Mouse (Mus musculus) intestine, embryonic 16.5 days (tissue): ENCODE measurements around the gene Rbpjl. TPM values are rescaled to one million over a fixed set of nuclear protein-coding genes. Genes with fewer than 3 reads are reported as not detected.

Experiments
- ATAC-seq: fragments of 200-750 bp; cut with Nextera tagmentation; 2 replicates; pipeline ENCODE4 v1.8.0; 2017; ENCODE audit warnings: moderate TSS enrichment, moderate library complexity
- H3K27ac ChIP-seq: fragments of 300-500 bp; sonication (generic); 2 replicates; pipeline ENCODE4 v1.5.1; 2014; ENCODE audit warnings: mild to moderate bottlenecking, low read length
- H3K27me3 ChIP-seq: fragments of 300-500 bp; sonication (generic); replicated peaks from 2 replicates; pipeline ENCODE4 v1.6.1; 2014; ENCODE audit warnings: low read length, control low read depth, mixed read lengths; ENCODE audit not compliant: control insufficient read depth, insufficient read depth
- H3K36me3 ChIP-seq: fragments of 300-500 bp; sonication (generic); 2 replicates; pipeline ENCODE4 v1.6.1; 2014; ENCODE audit warnings: low read length, control low read depth; ENCODE audit not compliant: control insufficient read depth, insufficient read depth
- H3K4me1 ChIP-seq: fragments of 300-500 bp; sonication (generic); 2 replicates; pipeline ENCODE4 v1.6.1; 2014; ENCODE audit warnings: low read length, control low read depth, mixed read lengths; ENCODE audit not compliant: control insufficient read depth, insufficient read depth
- H3K4me2 ChIP-seq: fragments of 300-500 bp; sonication (generic); 2 replicates; pipeline ENCODE4 v1.6.1; 2014; ENCODE audit warnings: low read depth, low read length, control low read depth
- H3K4me3 ChIP-seq: fragments of 300-500 bp; sonication (generic); 2 replicates; pipeline ENCODE4 v1.5.1; 2014; ENCODE audit warnings: mild to moderate bottlenecking, low read length
- H3K9ac ChIP-seq: fragments of 300-500 bp; sonication (generic); 2 replicates; pipeline ENCODE4 v1.6.1; 2014; ENCODE audit warnings: low read depth, low read length
- H3K9me3 ChIP-seq: fragments of 300-500 bp; sonication (generic); 2 replicates; pipeline ENCODE4 v1.6.1; 2016; ENCODE audit warnings: low read length, control low read depth; ENCODE audit not compliant: control insufficient read depth
- WGBS: fragments of 180-500 bp; shearing (Covaris S2); extraction: QIAGEN DNeasy Blood & Tissue Kit; methylation state at CpG from one replicate; pipeline ENCODE4 v1.1.7; 2014; 5-methylcytosine and 5-hydroxymethylcytosine counted together
- polyA plus RNA-seq: library from polyadenylated mRNA; unstranded; fragments of >200 nt; fragmentation: Nextera tagmentation; extraction: Ambion mirVana; gene quantifications from 2 replicates; pipeline ENCODE4 v1.2.1, GENCODE M21; 2015

Gene Rbpjl
- polyA plus RNA-seq, 1 experiment from 2014 or later = 25.1 TPM

DNA sequence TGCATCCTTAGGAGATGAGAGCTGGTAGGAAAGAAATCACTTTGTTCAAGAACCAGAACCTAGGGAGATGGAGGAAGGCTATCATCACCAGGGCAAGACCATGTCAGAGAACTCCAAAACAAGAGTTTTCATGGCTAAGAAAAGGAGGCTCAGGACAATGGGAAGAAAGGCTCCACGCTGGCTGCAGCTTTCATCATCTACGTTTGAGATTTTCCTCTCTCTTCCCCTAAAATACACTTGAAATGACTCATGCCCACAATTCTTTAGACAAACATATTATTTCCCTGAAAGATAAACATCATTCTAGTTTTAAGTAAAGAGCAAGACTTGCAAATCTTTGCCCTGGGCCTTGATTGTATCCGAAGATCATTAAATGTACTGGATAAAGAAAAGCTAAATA is 31.6 kb upstream of the Rbpjl start:
- H3K4me1 ChIP-seq = no peaks in the 10 kb centered on the region
- no peaks in the 10 kb centered on the region for H3K27me3 ChIP-seq
- no peaks in the 10 kb centered on the region for H3K36me3 ChIP-seq
- no peak overlapping the region for H3K9ac ChIP-seq
- H3K4me3 ChIP-seq = no peak overlapping the region
- WGBS = 77% methylated on average over 3 of the region's 3 CpGs
- no peak overlapping the region for H3K4me2 ChIP-seq
- ATAC-seq = no peak
- H3K27ac ChIP-seq = no peak overlapping the region
- H3K9me3 ChIP-seq = no peaks in the 10 kb centered on the region

DNA sequence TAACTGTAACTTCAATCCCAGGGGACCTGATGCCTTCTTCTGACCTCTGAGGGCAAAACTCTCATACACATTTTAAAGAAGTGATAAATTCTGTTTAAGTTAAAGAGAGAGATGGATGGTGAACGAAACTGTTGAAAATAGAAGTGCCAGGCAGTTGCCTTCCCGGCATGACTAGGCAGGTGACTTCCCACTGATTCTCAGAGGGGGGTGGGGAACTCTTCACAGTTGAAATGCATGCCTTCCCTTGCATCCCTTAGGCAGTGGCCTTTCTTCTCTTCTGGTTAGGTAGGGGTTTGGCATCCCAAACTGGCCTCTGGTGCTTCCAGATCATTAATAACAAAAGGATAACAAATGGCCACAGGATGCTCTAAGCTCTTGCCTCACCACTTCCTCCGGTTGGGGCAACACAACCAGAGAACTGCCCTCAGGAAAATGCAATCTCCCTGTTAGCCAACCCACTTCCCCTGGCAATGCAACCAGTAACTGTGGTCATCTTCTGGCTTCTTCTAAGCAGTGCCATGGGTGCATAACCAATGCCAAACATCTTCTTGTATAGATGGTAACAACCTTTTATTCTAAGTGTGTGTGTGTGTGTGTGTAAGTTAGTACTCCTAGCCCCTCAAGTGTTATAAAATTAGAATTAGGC is 30.4 kb upstream of the Rbpjl start:
- Histone ChIP-seq H3K9ac (no peak overlapping the region), H3K27ac (no peak overlapping the region), H3K4me1 (no peaks in the 10 kb centered on the region), H3K27me3 (no peaks in the 10 kb centered on the region), H3K36me3 (no peaks in the 10 kb centered on the region), H3K9me3 (no peaks in the 10 kb centered on the region), H3K4me2 (no peak overlapping the region), H3K4me3 (no peak overlapping the region)
- 28% methylated on average over 3 of the region's 3 CpGs for WGBS
- no peak for ATAC-seq

DNA sequence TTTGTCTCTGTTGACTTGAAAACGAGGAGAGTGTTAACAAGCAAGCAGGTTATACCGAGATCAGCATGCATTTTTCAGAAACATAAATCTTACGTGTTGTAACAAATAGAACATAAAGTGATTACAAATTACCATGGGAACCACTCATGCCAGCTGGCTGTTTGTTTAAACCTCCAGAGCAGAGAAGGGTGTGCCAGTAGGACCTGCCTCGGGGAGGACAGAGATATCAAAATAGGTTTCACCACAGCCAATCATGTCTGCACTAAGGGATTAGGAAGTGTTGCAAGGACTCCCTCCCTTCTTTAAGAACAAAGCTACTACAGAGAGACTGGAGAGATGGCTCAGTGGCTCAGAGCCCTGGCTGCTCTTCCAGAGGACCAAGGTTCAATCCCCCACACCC is 29.8 kb upstream of the Rbpjl start:
- Histone ChIP-seq H3K36me3 (no peaks in the 10 kb centered on the region), H3K27ac (no peak overlapping the region), H3K27me3 (no peaks in the 10 kb centered on the region), H3K9ac (no peak overlapping the region), H3K9me3 (no peaks in the 10 kb centered on the region), H3K4me3 (no peak overlapping the region), H3K4me2 (no peak overlapping the region), H3K4me1 (no peaks in the 10 kb centered on the region)
- ATAC-seq = no peak
- WGBS = 36% methylated on average over 4 of the region's 4 CpGs

DNA sequence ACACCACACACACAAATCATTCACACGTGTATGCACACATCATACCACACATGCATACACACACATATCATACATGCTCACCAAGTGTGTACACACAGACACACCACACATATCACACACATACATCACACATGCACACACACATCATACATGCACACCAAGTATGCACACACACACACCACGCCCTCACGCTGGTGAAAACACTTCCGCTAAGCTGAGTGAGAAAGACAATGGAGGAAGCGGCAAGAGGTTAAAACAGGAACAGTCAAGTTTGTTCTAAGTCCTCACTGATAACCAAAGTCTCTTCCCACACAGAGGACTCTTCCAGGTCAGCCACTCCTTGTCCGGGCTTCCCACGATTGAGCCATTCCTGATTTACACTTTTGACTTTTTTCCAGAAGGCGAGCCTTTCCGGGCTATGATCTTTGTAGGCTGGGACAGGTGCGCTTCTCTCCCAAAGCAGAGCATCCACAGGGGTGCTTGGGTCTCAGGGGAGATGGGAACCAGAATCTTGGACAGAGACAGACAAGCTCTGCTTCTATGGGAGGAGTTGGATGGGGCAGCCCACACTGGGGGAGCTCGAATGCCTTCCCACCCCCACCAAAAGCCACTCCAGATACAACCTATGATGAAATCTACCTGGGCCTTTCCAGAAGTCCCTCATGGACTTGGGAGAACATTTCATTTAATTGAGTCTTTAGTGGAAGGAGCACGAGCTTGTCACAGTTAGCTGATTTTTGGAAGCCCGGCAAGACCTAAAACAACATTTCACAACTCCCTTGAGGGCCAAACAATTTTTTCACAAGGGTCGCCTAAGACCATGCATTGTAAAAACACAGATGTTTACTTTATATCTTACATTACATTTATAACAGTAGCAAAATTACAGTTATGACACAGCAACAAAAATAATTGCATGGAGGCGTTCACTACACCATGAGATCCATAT is 25.2 kb upstream of the Rbpjl start:
- H3K27ac ChIP-seq = no peak overlapping the region
- H3K36me3 ChIP-seq = no peaks in the 10 kb centered on the region
- H3K9me3 ChIP-seq = no peaks in the 10 kb centered on the region
- no peaks in the 10 kb centered on the region for H3K4me1 ChIP-seq
- ATAC-seq = no peak
- 88% methylated on average over 15 of the region's 15 CpGs for WGBS
- no peak overlapping the region for H3K4me2 ChIP-seq
- no peak overlapping the region for H3K9ac ChIP-seq
- H3K4me3 ChIP-seq = no peak overlapping the region
- no peaks in the 10 kb centered on the region for H3K27me3 ChIP-seq

DNA sequence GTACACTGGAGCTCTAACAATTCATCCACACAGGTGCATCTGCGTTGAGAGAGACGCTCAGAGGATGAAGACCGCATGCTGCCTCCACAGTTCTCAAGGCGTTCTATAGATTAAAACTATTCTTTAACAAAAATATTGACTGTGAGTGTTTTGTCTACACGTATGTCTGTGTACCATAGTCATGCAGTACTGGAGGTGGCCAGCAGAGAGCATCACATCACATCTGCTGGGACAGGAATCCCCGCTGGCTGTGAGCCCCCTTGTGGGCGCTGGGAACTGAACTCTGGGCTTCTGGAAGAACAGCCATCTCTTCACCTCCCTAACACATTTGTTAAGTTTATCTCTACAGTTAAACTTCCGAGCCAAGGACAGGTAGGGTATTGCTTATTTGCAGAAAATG is 21.2 kb upstream of the Rbpjl start:
- Histone ChIP-seq H3K36me3 (no peaks in the 10 kb centered on the region), H3K9me3 (no peaks in the 10 kb centered on the region), H3K27ac (no peak overlapping the region), H3K9ac (no peak overlapping the region), H3K4me2 (no peak overlapping the region), H3K4me3 (no peak overlapping the region), H3K27me3 (no peaks in the 10 kb centered on the region; the same call in 1 of the 2 replicates), H3K4me1 (no peaks in the 10 kb centered on the region; the same call in 1 of the 2 replicates)
- WGBS = 73% methylated on average over 8 of the region's 8 CpGs
- no peak for ATAC-seq

DNA sequence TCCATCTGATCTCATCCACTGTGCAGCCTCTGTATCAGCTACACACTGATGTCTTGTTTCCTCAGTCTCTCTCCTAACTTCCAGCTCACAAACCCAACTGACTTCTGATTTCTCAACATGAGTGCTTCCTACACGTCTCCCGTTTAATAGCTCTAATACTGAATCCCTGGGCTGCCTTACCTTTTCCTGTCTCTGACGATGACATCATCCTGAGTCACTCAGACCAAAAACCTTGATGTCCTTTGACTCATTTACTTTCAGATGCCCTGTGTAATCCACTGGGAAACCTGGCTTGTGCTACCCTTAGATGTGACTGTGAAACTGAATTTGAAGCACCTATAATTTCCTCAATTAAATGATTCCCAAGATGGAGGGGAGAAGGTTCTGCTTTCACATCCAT is 20.0 kb upstream of the Rbpjl start:
- no peaks in the 10 kb centered on the region for H3K9me3 ChIP-seq
- no peaks in the 10 kb centered on the region for H3K36me3 ChIP-seq
- H3K4me2 ChIP-seq = no peak overlapping the region
- no peak for ATAC-seq
- no peaks in the 10 kb centered on the region; the same call in 1 of the 2 replicates for H3K27me3 ChIP-seq
- no peak overlapping the region for H3K4me3 ChIP-seq
- 72% methylated on average over 3 of the region's 3 CpGs for WGBS
- H3K27ac ChIP-seq = no peak overlapping the region
- H3K4me1 ChIP-seq = no peaks in the 10 kb centered on the region; the same call in 1 of the 2 replicates
- no peak overlapping the region for H3K9ac ChIP-seq

DNA sequence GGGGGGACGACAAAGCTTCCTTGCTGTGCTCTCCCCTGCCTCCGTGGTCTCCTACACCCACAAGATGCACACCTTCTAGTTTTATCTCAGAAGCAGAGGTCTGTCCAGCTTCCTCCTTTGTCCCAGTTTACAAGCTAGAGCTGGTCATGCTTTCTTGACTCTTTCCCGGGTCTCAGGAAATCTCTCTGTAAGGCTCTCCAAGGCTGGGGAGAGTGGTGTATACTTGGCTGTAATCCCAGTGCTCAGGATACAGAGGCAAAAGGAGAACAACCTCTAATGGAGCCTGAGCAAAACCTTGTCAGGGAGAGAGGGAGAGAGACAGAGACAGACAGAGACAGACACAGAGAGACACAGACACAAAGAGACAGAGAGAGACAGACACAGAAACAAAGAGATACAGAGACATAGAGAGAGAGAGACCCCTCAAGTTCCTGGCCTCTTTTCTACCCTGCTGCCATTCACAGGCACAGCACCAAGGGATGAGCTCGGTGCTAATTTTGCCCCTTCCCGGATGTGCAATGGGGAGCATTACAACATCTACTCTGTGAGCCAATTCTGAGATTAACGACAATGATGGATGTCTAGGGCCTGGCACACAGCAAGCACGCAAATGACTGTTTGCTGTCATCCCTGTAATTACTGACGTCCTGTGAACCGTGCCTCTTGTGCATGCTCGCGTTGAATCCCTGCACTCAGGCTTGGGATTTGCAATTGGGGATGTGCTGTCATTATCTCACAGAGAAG is 19.1 kb upstream of the Rbpjl start:
- H3K9me3 ChIP-seq = no peaks in the 10 kb centered on the region
- peaks cover 3% of the 10 kb centered on the region; the same call in 1 of the 2 replicates for H3K27me3 ChIP-seq
- H3K4me1 ChIP-seq = peaks cover 2% of the 10 kb centered on the region; the same call in 1 of the 2 replicates
- H3K36me3 ChIP-seq = no peaks in the 10 kb centered on the region
- WGBS = 46% methylated on average over 11 of the region's 11 CpGs
- H3K4me2 ChIP-seq = no peak overlapping the region
- H3K4me3 ChIP-seq = no peak overlapping the region
- H3K9ac ChIP-seq = no peak overlapping the region
- ATAC-seq = no peak
- no peak overlapping the region for H3K27ac ChIP-seq

DNA sequence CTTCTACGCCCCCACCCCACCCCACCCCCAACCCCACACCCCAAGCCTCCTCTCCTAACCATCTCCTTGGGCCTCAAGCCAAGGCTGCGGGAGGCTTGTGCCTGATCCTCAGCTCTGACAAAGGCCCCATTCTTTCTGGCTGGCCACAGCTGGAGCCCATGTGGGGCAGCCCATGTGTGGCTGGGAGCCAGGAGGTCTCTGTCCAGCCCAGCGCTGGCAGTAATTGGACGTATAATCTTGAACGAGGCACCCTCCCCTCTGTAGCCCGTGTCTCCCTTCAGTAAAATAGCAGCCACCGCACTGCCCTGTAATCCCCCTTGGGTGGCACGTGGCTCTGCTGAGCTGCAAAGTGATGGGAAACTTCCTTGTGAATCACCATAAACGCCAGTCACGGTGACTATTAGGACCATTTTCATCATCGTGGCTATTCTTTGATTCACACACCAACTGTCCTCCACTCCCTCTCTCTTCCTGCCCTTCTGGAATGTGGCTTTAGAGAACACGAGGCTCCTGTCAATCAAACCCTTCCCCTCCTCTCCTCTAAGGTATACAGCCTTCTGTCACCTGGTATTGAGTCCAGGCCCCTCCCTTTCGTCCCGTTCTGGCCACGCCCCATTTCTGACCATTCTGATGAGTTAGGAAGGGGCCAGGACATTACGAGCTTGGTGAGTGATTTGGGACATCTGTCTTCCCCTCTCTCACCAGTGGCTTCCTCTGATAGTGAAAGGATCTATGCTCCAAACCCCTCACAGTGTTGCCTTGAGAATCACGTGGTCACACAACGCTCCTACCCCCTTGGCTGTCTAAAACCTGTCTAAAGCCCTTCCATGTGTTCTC is 16.8 kb upstream of the Rbpjl start:
- Histone ChIP-seq H3K4me2 (peak overlapping the region; percentile 10; the same call in 1 of the 2 replicates), H3K27me3 (peaks cover 8% of the 10 kb centered on the region; the same call in 1 of the 2 replicates), H3K4me3 (no peak overlapping the region), H3K4me1 (peaks cover 9% of the 10 kb centered on the region; the same call in 1 of the 2 replicates), H3K36me3 (no peaks in the 10 kb centered on the region), H3K9me3 (no peaks in the 10 kb centered on the region), H3K9ac (no peak overlapping the region), H3K27ac (no peak overlapping the region)
- WGBS = 16% methylated on average over 18 of the region's 18 CpGs
- peak; percentile 47 for ATAC-seq
